Mouse (Mus musculus) forebrain, embryonic 11.5 days (tissue): ENCODE results near the gene A2m. TPM values are rescaled to one million over a fixed set of nuclear protein-coding genes. Genes with fewer than 3 reads are reported as not detected.

Source experiments
- ATAC-seq: fragments of 200-750 bp; cut with Nextera tagmentation; replicated peaks from 2 replicates; pipeline ENCODE4 v1.8.0; 2017; ENCODE audit warnings: moderate TSS enrichment; ENCODE audit not compliant: low FRiP score
- DNase-seq: peaks from one replicate; pipeline ENCODE4 v3.0.0-alpha.2; 2017; ENCODE audit warnings: low spot score
- H3K27ac ChIP-seq: fragments of 300-500 bp; sonication (generic); 2 replicates; pipeline ENCODE4 v1.5.1; 2014; ENCODE audit warnings: low read depth, low read length
- H3K27me3 ChIP-seq: fragments of 300-500 bp; sonication (generic); 2 replicates; pipeline ENCODE4 v1.6.1; 2014; ENCODE audit warnings: mild to moderate bottlenecking, low read length, mixed read lengths; ENCODE audit not compliant: control insufficient read depth, insufficient read depth
- H3K36me3 ChIP-seq: fragments of 300-500 bp; sonication (generic); 2 replicates; pipeline ENCODE4 v1.6.1; 2014; ENCODE audit warnings: mild to moderate bottlenecking, low read length, moderate library complexity, mixed read lengths; ENCODE audit not compliant: control insufficient read depth, insufficient read depth
- H3K4me1 ChIP-seq: fragments of 300-500 bp; sonication (generic); replicated peaks from 2 replicates; pipeline ENCODE4 v1.6.1; 2014; ENCODE audit warnings: low read length, mixed read lengths; ENCODE audit not compliant: control insufficient read depth, insufficient read depth
- H3K4me2 ChIP-seq: fragments of 300-500 bp; sonication (generic); 2 replicates; pipeline ENCODE4 v1.6.1; 2014; ENCODE audit warnings: low read depth, mild to moderate bottlenecking, low read length, moderate library complexity, mixed read lengths; ENCODE audit not compliant: severe bottlenecking
- H3K4me3 ChIP-seq: fragments of 300-500 bp; sonication (generic); 2 replicates; pipeline ENCODE4 v1.5.1; 2014; ENCODE audit warnings: low read depth, low read length
- H3K9ac ChIP-seq: fragments of 300-500 bp; sonication (generic); 2 replicates; pipeline ENCODE4 v1.6.1; 2014; ENCODE audit warnings: low read length
- H3K9me3 ChIP-seq: fragments of 300-500 bp; sonication (generic); 2 replicates; pipeline ENCODE4 v1.6.1; 2016; ENCODE audit warnings: low read length, mixed read lengths; ENCODE audit not compliant: control insufficient read depth
- WGBS: fragments of 180-500 bp; shearing (Covaris S2); extraction: QIAGEN DNeasy Blood & Tissue Kit; methylation state at CpG from one replicate; pipeline ENCODE4 v1.1.7; 2014; 5-methylcytosine and 5-hydroxymethylcytosine counted together
- polyA plus RNA-seq: library from polyadenylated mRNA; unstranded; fragments of >200 nt; fragmentation: Nextera tagmentation; extraction: Ambion mirVana; gene quantifications from 2 replicates; pipeline ENCODE4 v1.2.1, GENCODE M21; 2014

Gene A2m
- polyA plus RNA-seq, 1 experiment from 2014 or later, result 2.9 TPM

DNA sequence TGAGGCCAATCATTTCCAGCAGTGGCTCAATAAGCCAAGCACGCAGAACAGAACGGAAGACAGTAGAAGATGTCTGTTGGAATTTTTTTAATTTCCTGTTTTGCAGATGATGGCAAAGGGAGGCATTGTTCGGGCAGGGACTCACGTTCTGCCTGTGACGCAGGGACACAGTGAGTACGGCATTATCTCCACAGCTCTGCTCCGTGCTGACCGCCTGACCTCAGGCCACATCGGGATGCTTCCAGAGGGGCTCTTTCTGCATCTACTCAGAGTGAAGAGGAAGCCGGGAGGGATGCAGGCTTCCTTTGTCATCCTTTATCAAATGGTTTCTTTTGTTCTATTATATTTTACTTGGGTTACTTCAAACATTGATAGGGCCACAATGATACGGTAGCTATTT is 13.3 kb downstream of the A2m start:
- H3K36me3 ChIP-seq, result no peaks in the 10 kb centered on the region
- H3K9ac ChIP-seq, result no peak overlapping the region
- no peak overlapping the region for H3K4me3 ChIP-seq
- H3K27me3 ChIP-seq, result no peaks in the 10 kb centered on the region
- H3K4me2 ChIP-seq, result no peak overlapping the region
- no peaks in the 10 kb centered on the region for H3K9me3 ChIP-seq
- H3K27ac ChIP-seq, result no peak overlapping the region
- ATAC-seq (no peak), DNase-seq (no peak)
- WGBS, result 81% methylated on average over 11 of the region's 11 CpGs
- H3K4me1 ChIP-seq, result no peaks in the 10 kb centered on the region

Other genes with a start within 250 kb of the A2m start
- 0.90 and 1.1 TPM in 2 replicates for gene Iqsec3, start 161.7 kb upstream of the A2m start, polyA plus RNA-seq
- not detected in 2 replicates for gene Gm7298, start 97.6 kb downstream of the A2m start, polyA plus RNA-seq
- not detected in 2 replicates for gene Mug1, start 203.2 kb downstream of the A2m start, polyA plus RNA-seq